Mouse (Mus musculus) small intestine, adult 2 months (tissue): Measurements from ENCODE around the gene Znrf3. TPM values are rescaled to one million over a fixed set of nuclear protein-coding genes. Genes with fewer than 3 reads are reported as not detected.

ENCODE experiments used
- H3K27ac ChIP-seq: fragments of 200-500 bp; 2 replicates; pipeline ENCODE4 v1.5.1; 2012; ENCODE audit warnings: low read depth, low read length, control low read depth, inconsistent platforms; ENCODE audit not compliant: insufficient read depth
- H3K27me3 ChIP-seq: fragments of 200-500 bp; 2 replicates; pipeline ENCODE4 v1.6.1; 2012; ENCODE audit warnings: mild to moderate bottlenecking, moderate library complexity, low read length, inconsistent platforms; ENCODE audit not compliant: control insufficient read depth, insufficient read depth
- H3K36me3 ChIP-seq: fragments of 200-500 bp; 2 replicates; pipeline ENCODE4 v1.6.1; 2012; ENCODE audit warnings: mild to moderate bottlenecking, low read length, control low read depth, inconsistent platforms; ENCODE audit not compliant: control insufficient read depth, insufficient read depth
- H3K4me1 ChIP-seq: fragments of 200-500 bp; 2 replicates; pipeline ENCODE4 v1.6.1; 2012; ENCODE audit warnings: low read length, inconsistent platforms, mixed read lengths; ENCODE audit not compliant: control insufficient read depth, insufficient read depth, insufficient read length
- H3K4me3 ChIP-seq: fragments of 200-500 bp; 2 replicates; pipeline ENCODE4 v1.5.1; 2012; ENCODE audit warnings: low read depth, mild to moderate bottlenecking, control low read depth, inconsistent platforms, low read length, moderate library complexity
- CTCF ChIP-seq: fragments of 200-500 bp; IDR thresholded peaks from 2 replicates; pipeline ENCODE4 v1.5.1; 2012; ENCODE audit warnings: low read depth, mild to moderate bottlenecking, control low read depth, inconsistent platforms, low read length, moderate library complexity, mixed read lengths; ENCODE audit not compliant: insufficient replicate concordance, insufficient read length; ENCODE audit errors: extremely low read depth
- POLR2A ChIP-seq: fragments of 200-500 bp; IDR thresholded peaks from 2 replicates; pipeline ENCODE4 v1.6.1; 2012; ENCODE audit warnings: low read depth, mild to moderate bottlenecking, control low read depth, inconsistent platforms, low read length, moderate library complexity
- WGBS: fragments of 180-500 bp; shearing (Covaris S2); methylation state at CpG from one replicate; pipeline ENCODE4 v1.1.7; 2018; 5-methylcytosine and 5-hydroxymethylcytosine counted together
- polyA plus RNA-seq: library from polyadenylated mRNA; depleted of rRNA; stranded (reverse); fragments of >200 nt; gene quantifications from 2 replicates; pipeline ENCODE4 v1.2.3, GENCODE M21; 2012

Gene Znrf3
- polyA plus RNA-seq, 1 experiment = 4.1 TPM

DNA sequence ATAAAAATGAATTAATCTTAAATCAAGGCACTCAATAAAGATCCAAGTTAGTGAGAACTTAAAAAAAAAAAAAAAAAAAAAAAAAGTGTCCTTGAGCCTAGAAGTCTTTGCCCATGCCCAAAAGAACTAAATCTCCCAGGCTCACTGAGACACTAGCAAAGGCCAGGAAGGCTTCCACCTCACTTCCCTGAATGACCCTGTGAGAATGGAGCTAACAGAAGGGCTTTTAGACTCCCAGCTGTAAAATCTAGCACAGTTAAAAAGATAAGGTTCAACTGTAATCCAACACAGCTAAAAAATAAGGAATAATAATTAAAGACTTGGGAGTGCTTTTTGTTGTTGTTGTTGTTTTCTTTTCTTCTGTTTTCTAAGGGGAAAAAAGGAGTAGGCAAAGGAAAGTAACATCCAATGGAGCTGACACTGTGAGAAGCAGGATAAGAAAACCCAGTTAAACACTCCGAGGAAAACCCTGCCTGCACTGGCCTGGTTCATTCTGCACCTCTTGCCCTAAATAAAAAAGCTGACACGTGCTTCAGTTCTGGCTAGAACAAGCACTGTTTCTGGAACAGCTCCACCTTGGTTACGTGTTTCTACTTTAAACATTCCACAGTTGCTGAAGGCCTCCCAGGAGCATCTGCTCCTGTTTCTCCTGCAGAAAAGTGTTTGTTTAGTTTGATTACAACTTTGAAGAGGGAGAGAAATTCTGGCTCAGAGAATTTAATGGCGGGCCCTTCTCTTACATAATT lies 23.0 kb downstream of the Znrf3 start:
- H3K4me3 ChIP-seq = no peak overlapping the region
- no peaks in the 10 kb centered on the region for H3K36me3 ChIP-seq
- H3K27me3 ChIP-seq = no peaks in the 10 kb centered on the region
- H3K27ac ChIP-seq = no peak overlapping the region
- H3K4me1 ChIP-seq = 0 out of 2 replicates have a peak, but pooled peaks cover 2% of the 10 kb centered on the region
- 10% methylated on average over 4 of the region's 4 CpGs for WGBS
- TF ChIP-seq POLR2A (no peak), CTCF (no peak)

DNA sequence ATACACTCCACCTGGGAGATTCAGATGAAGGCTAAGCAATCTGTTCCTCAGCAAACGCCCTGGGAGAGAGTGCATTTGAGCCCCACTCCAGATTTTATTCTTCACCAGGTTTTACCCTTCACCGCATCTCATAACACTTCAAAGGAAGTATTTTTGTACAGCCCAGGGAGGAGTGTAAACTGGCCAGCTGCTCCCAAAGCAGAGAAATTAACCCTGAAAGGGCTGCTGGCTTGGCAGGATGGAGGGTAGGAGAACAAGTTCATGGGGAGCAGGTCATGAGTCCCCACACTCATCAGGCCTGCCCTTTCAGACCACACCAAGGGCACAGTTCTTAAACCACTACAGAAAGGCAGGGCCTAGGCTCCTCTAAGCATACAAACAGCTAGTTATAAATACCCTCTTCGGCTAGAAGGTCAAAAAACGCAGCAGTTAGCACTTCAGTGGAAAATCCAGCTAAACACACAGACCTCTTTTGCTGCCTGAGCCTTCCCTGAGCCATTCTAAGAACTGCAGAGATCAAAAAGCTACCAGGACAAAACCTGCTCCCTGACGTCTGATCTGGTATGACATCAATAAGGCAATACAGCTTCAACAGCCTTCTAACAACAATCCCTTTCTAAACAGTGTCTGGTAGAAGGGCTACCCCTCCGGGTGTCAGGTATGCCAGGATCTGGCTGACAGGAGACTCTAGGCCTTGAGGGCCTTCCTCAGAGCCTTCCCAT lies 28.9 kb downstream of the Znrf3 start:
- H3K4me3 ChIP-seq = no peak overlapping the region
- 13% methylated on average over 6 of the region's 6 CpGs for WGBS
- no peaks in the 10 kb centered on the region for H3K36me3 ChIP-seq
- H3K4me1 ChIP-seq = peaks cover 8% of the 10 kb centered on the region; the same call in 1 of the 2 replicates
- no peak for TF ChIP-seq CTCF
- TF ChIP-seq POLR2A = no peak
- no peak overlapping the region for H3K27ac ChIP-seq
- H3K27me3 ChIP-seq = no peaks in the 10 kb centered on the region

DNA sequence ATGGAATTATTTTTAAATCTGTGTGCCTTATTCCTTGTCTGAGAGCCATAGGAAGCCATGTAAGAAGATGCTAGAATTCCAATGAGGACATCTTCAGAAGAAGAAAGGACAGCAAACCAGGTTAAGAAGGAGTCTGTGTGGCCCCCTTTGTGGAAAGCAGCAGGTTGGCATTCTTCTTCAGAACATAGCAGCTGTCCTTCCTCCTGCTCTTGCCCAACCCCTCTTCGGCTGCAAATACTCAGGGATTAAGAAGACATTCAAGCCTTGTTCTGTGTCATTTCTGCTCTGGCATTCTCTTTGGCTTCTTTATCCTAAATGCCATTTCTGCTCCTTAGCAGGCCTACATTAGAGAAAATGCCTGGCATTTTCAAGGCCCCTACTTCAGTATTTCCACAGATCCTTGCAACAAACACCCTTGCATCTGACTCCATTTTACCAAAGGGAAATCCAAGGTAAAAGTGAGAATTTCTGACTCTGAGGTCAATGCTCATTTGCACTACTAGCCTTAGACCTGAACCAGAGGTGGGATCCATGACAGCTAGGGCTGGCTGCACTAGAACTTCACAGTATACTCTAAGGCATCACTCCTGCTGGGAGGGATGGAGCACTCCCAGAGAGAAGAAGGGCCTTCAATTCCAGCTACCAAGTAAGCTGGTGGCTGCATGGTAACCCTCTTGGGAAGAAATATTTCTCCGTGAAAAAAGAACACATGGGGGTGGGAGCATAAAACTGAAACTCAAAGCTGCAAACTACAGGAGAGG lies 29.6 kb downstream of the Znrf3 start:
- Histone ChIP-seq H3K36me3 (no peaks in the 10 kb centered on the region), H3K27me3 (no peaks in the 10 kb centered on the region), H3K27ac (no peak overlapping the region), H3K4me3 (no peak overlapping the region), H3K4me1 (peaks cover 8% of the 10 kb centered on the region; the same call in 1 of the 2 replicates)
- 25% methylated on average over 2 of the region's 2 CpGs for WGBS
- TF ChIP-seq CTCF = no peak
- no peak for TF ChIP-seq POLR2A

GRCm38 (mm10) chr11:5412644-5413190 lies 31.9 kb downstream of the Znrf3 start:
- 29% methylated on average over 2 of the region's 2 CpGs for WGBS
- no peak overlapping the region for H3K27ac ChIP-seq

GRCm38 (mm10) chr11:5411577-5411976 lies 33.1 kb downstream of the Znrf3 start:
- Histone ChIP-seq H3K36me3 (no peaks in the 10 kb centered on the region), H3K27me3 (no peaks in the 10 kb centered on the region), H3K4me1 (peaks cover 8% of the 10 kb centered on the region; the same call in 1 of the 2 replicates), H3K27ac (no peak overlapping the region), H3K4me3 (no peak overlapping the region)
- TF ChIP-seq CTCF (no peak), POLR2A (no peak)
- 30% methylated on average over 9 of the region's 9 CpGs for WGBS

More at GRCm38 (mm10) chr11:5412644-5413190, 31.9 kb downstream of the Znrf3 start:
- Histone ChIP-seq H3K4me1 (peaks cover 8% of the 10 kb centered on the region; the same call in 1 of the 2 replicates), H3K36me3 (no peaks in the 10 kb centered on the region), H3K4me3 (no peak overlapping the region), H3K27me3 (no peaks in the 10 kb centered on the region)
- no peak for TF ChIP-seq CTCF
- no peak for TF ChIP-seq POLR2A

- Histone ChIP-seq H3K27me3 (no peaks in the 10 kb centered on the region), H3K4me3 (no peak overlapping the region), H3K27ac (no peak overlapping the region), H3K36me3 (no peaks in the 10 kb centered on the region), H3K4me1 (peaks cover 16% of the 10 kb centered on the region; the same call in 1 of the 2 replicates)
- no peak for TF ChIP-seq CTCF
- no peak for TF ChIP-seq POLR2A
- 49% methylated on average over 2 of the region's 2 CpGs for WGBS
These were observed 40.5 kb downstream of the Znrf3 start for GRCm38 (mm10) chr11:5404180-5404579.

- no peak overlapping the region for H3K4me3 ChIP-seq
- TF ChIP-seq POLR2A (no peak), CTCF (no peak)
- no peaks in the 10 kb centered on the region for H3K27me3 ChIP-seq
- no peak overlapping the region for H3K27ac ChIP-seq
- peaks cover 16% of the 10 kb centered on the region; the same call in 1 of the 2 replicates for H3K4me1 ChIP-seq
- 31% methylated on average over 4 of the region's 4 CpGs for WGBS
- H3K36me3 ChIP-seq = no peaks in the 10 kb centered on the region
These were observed 42.4 kb downstream of the Znrf3 start for GRCm38 (mm10) chr11:5402127-5402733.
